Mouse (Mus musculus) lung, embryonic 16.5 days (tissue): ENCODE results near the gene Gtf3a. TPM values are rescaled to one million over a fixed set of nuclear protein-coding genes. Genes with fewer than 3 reads are reported as not detected.
A peak's percentile ranks its signal among the peaks of the same experiment; 100 is the strongest.

Source experiments
- ATAC-seq: fragments of 200-750 bp; cut with Nextera tagmentation; 2 replicates; pipeline ENCODE4 v1.8.0; 2017; ENCODE audit warnings: low read depth, mild to moderate bottlenecking, moderate library complexity
- H3K27ac ChIP-seq: fragments of 300-500 bp; sonication (generic); 2 replicates; pipeline ENCODE4 v1.5.1; 2014; ENCODE audit warnings: mild to moderate bottlenecking, control low read depth, low read length
- H3K27me3 ChIP-seq: fragments of 300-500 bp; sonication (generic); 2 replicates; pipeline ENCODE4 v1.6.1; 2014; ENCODE audit warnings: low read depth, low read length, mixed read lengths; ENCODE audit not compliant: control insufficient read depth, insufficient read depth
- H3K36me3 ChIP-seq: fragments of 300-500 bp; sonication (generic); 2 replicates; pipeline ENCODE4 v1.6.1; 2014; ENCODE audit warnings: low read length; ENCODE audit not compliant: control insufficient read depth, insufficient read depth
- H3K4me1 ChIP-seq: fragments of 300-500 bp; sonication (generic); replicated peaks from 2 replicates; pipeline ENCODE4 v1.6.1; 2014; ENCODE audit warnings: low read length, mixed read lengths; ENCODE audit not compliant: control insufficient read depth, insufficient read depth
- H3K4me2 ChIP-seq: fragments of 300-500 bp; sonication (generic); 2 replicates; pipeline ENCODE4 v1.6.1; 2014; ENCODE audit warnings: low read depth, low read length, control low read depth
- H3K4me3 ChIP-seq: fragments of 300-500 bp; sonication (generic); 2 replicates; pipeline ENCODE4 v1.5.1; 2014; ENCODE audit warnings: mild to moderate bottlenecking, low read length, control low read depth
- H3K9ac ChIP-seq: fragments of 300-500 bp; sonication (generic); 2 replicates; pipeline ENCODE4 v1.6.1; 2014; ENCODE audit warnings: low read length, control low read depth
- H3K9me3 ChIP-seq: fragments of 300-500 bp; sonication (generic); 2 replicates; pipeline ENCODE4 v1.6.1; 2016; ENCODE audit warnings: low read length; ENCODE audit not compliant: control insufficient read depth
- WGBS: fragments of 180-500 bp; shearing (Covaris S2); extraction: QIAGEN DNeasy Blood & Tissue Kit; methylation state at CpG from one replicate; pipeline ENCODE4 v1.1.7; 2014; 5-methylcytosine and 5-hydroxymethylcytosine counted together
- polyA plus RNA-seq: library from polyadenylated mRNA; unstranded; fragments of >200 nt; fragmentation: Nextera tagmentation; extraction: Ambion mirVana; gene quantifications from 2 replicates; pipeline ENCODE4 v1.2.1, GENCODE M21; 2015

The Gtf3a gene
- 118 and 121 TPM in 2 replicates for polyA plus RNA-seq

- Histone ChIP-seq H3K27ac (peak within 1 kb of the TSS; percentile 82), H3K27me3 (no peaks in the 10 kb centered on the region), H3K4me3 (peak within 1 kb of the TSS; percentile 78), H3K4me1 (peaks cover 10% of the 10 kb centered on the region), H3K9me3 (no peaks in the 10 kb centered on the region), H3K9ac (peak within 1 kb of the TSS; percentile 87), H3K36me3 (peaks cover 29% of the 10 kb centered on the region), H3K4me2 (peak within 1 kb of the TSS; percentile 83)
- 0% methylated on average over 40 of the region's 62 CpGs for WGBS
- ATAC-seq = peak; percentile 96
Observed at GRCm38 (mm10) chr5:146948508-146949088, at the start of gene Gtf3a. TSS of gene Gtf3a (plus strand) at chr5:146948657.

- H3K4me1 ChIP-seq = no peaks in the 10 kb centered on the region
- WGBS = 38% methylated on average over 7 of the region's 7 CpGs
- no peak overlapping the region for H3K4me3 ChIP-seq
- H3K9me3 ChIP-seq = no peaks in the 10 kb centered on the region
- ATAC-seq = peak; percentile 13; the same call in 1 of the 2 replicates
- H3K27ac ChIP-seq = no peak overlapping the region
- no peak overlapping the region for H3K4me2 ChIP-seq
- H3K27me3 ChIP-seq = no peaks in the 10 kb centered on the region
- no peak overlapping the region for H3K9ac ChIP-seq
- H3K36me3 ChIP-seq = no peaks in the 10 kb centered on the region
Observed at GRCm38 (mm10) chr5:146900331-146900730, 48.1 kb upstream of the Gtf3a start.

GRCm38 (mm10) chr5:146901501-146901900 lies 47.0 kb upstream of the Gtf3a start:
- H3K4me2 ChIP-seq = no peak overlapping the region
- H3K4me1 ChIP-seq = no peaks in the 10 kb centered on the region
- no peak overlapping the region for H3K9ac ChIP-seq
- no peaks in the 10 kb centered on the region for H3K27me3 ChIP-seq
- ATAC-seq = no peak
- H3K36me3 ChIP-seq = no peaks in the 10 kb centered on the region
- no peak overlapping the region for H3K4me3 ChIP-seq
- WGBS = 86% methylated on average over 2 of the region's 2 CpGs
- H3K27ac ChIP-seq = no peak overlapping the region
- no peaks in the 10 kb centered on the region for H3K9me3 ChIP-seq

GRCm38 (mm10) chr5:146904404-146904803 lies 44.1 kb upstream of the Gtf3a start:
- H3K9me3 ChIP-seq = no peaks in the 10 kb centered on the region
- ATAC-seq = peak; percentile 75; the same call in 1 of the 2 replicates

GRCm38 (mm10) chr5:146905486-146906172 lies 42.8 kb upstream of the Gtf3a start:
- peak overlapping the region; percentile 39 for H3K4me2 ChIP-seq
- H3K27ac ChIP-seq = no peak overlapping the region
- no peaks in the 10 kb centered on the region for H3K4me1 ChIP-seq
- 20% methylated on average over 14 of the region's 14 CpGs for WGBS
- 0 out of 2 replicates have a peak, but pooled peaks have one; percentile 35 for ATAC-seq
- H3K9me3 ChIP-seq = no peaks in the 10 kb centered on the region
- no peaks in the 10 kb centered on the region for H3K36me3 ChIP-seq
- no peak overlapping the region for H3K9ac ChIP-seq
- no peak overlapping the region for H3K4me3 ChIP-seq
- no peaks in the 10 kb centered on the region for H3K27me3 ChIP-seq

More at GRCm38 (mm10) chr5:146904404-146904803, 44.1 kb upstream of the Gtf3a start:
- H3K4me1 ChIP-seq = no peaks in the 10 kb centered on the region
- H3K36me3 ChIP-seq = no peaks in the 10 kb centered on the region
- H3K27ac ChIP-seq = no peak overlapping the region
- H3K4me2 ChIP-seq = no peak overlapping the region
- no peak overlapping the region for H3K4me3 ChIP-seq
- H3K9ac ChIP-seq = no peak overlapping the region
- H3K27me3 ChIP-seq = no peaks in the 10 kb centered on the region
- 19% methylated on average over 8 of the region's 8 CpGs for WGBS

GRCm38 (mm10) chr5:146907533-146907932 lies 40.9 kb upstream of the Gtf3a start:
- Histone ChIP-seq H3K4me2 (no peak overlapping the region), H3K27me3 (no peaks in the 10 kb centered on the region), H3K27ac (no peak overlapping the region), H3K4me3 (no peak overlapping the region), H3K4me1 (peaks cover 6% of the 10 kb centered on the region), H3K9ac (no peak overlapping the region), H3K9me3 (no peaks in the 10 kb centered on the region), H3K36me3 (no peaks in the 10 kb centered on the region)
- 27% methylated on average over 5 of the region's 5 CpGs for WGBS
- ATAC-seq = no peak

- Histone ChIP-seq H3K4me2 (no peak overlapping the region), H3K27me3 (no peaks in the 10 kb centered on the region), H3K36me3 (no peaks in the 10 kb centered on the region), H3K4me3 (no peak overlapping the region), H3K27ac (no peak overlapping the region), H3K4me1 (peaks cover 8% of the 10 kb centered on the region), H3K9ac (no peak overlapping the region), H3K9me3 (no peaks in the 10 kb centered on the region)
- WGBS = 29% methylated on average over 11 of the region's 11 CpGs
- no peak for ATAC-seq
Observed at GRCm38 (mm10) chr5:146908629-146909028, 39.8 kb upstream of the Gtf3a start.

- H3K9me3 ChIP-seq = no peaks in the 10 kb centered on the region
- no peak overlapping the region for H3K4me3 ChIP-seq
- WGBS = 5% methylated on average over 9 of the region's 9 CpGs
- H3K36me3 ChIP-seq = no peaks in the 10 kb centered on the region
- peak overlapping the region; percentile 50; the same call in 1 of the 2 replicates for H3K27ac ChIP-seq
- no peak overlapping the region for H3K4me2 ChIP-seq
- no peaks in the 10 kb centered on the region for H3K27me3 ChIP-seq
- H3K9ac ChIP-seq = no peak overlapping the region
- peak; percentile 87 for ATAC-seq
- H3K4me1 ChIP-seq = peaks cover 8% of the 10 kb centered on the region
Observed at GRCm38 (mm10) chr5:146912206-146912605, 36.3 kb upstream of the Gtf3a start.

- Histone ChIP-seq H3K4me1 (peaks cover 8% of the 10 kb centered on the region), H3K4me3 (no peak overlapping the region), H3K9ac (no peak overlapping the region), H3K4me2 (no peak overlapping the region), H3K9me3 (no peaks in the 10 kb centered on the region), H3K27ac (no peak overlapping the region), H3K27me3 (no peaks in the 10 kb centered on the region), H3K36me3 (no peaks in the 10 kb centered on the region)
- WGBS = 67% methylated on average over 7 of the region's 7 CpGs
- no peak for ATAC-seq
Observed at GRCm38 (mm10) chr5:146913355-146913754, 35.1 kb upstream of the Gtf3a start.
